In the genomic region with DNA sequence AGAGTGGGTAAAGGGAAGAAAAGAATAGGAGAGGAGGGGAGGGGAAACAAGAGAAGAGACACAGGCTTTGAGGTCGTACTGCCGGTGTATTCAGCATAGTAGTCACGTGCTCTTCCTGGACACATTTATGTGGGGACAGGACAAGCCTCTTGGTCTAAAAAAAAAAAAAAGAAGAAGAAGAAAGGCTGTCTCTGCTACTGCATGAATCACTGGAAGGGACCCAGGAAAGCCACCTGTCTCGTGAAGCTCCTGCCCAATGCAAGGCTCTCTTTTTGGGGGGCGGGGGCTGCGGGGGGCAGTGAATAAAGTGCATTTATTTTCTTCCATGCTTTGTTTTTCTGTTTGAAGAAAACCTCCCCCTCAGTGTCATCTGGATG, we compare ENCODE assay signal across 8 mouse cellular contexts.
DNase-seq lines count a peak whose midpoint lies in the region; ATAC-seq lines count a peak whose summit lies in the region.
"Had no signal": no experiment of that assay in that cellular context is flagged by ENCODE, and none has a peak within 500 bp of the region (broad histone marks: within the 10 kb centered on the region; RNA-seq: fewer than 3 reads in every experiment).

No protein-coding gene starts in this region.

- ATAC-seq in limb, embryonic 12.5 days (ENCODE audit: insufficient number of reproducible peaks, insufficient read depth, low FRiP score, low TSS enrichment, low read depth), result no peak
- ATAC-seq in embryonic facial prominence, embryonic 14.5 days (ENCODE audit: low read depth), result no peak
- peak; percentile 9 for ATAC-seq in hindbrain, embryonic 15.5 days (ENCODE audit: low FRiP score, low read depth)
- ATAC-seq in neural tube, embryonic 14.5 days (ENCODE audit: low read depth), result peak; percentile 18; the same call in 1 of the 2 replicates

- H3K9ac ChIP-seq in limb, embryonic 12.5 days (replicated peaks), result no peak overlapping the region
- 0 out of 2 replicates have a peak overlapping the region, but pooled peaks have one; percentile 8 for H3K9ac ChIP-seq in embryonic facial prominence, embryonic 14.5 days (ENCODE audit: low read depth, low read length)
- peak overlapping the region; percentile 35 for H3K9ac ChIP-seq in hindbrain, embryonic 15.5 days
- H3K9ac ChIP-seq in neural tube, embryonic 14.5 days (replicated peaks; ENCODE audit: low read depth, low read length), result peak overlapping the region; percentile 35; the same call in 1 of the 2 replicates

- H3K27ac ChIP-seq in limb, embryonic 12.5 days, result no peak overlapping the region
- H3K27ac ChIP-seq in limb, embryonic 10.5 days, result no peak overlapping the region
- no peak overlapping the region for H3K27ac ChIP-seq in embryonic facial prominence, embryonic 14.5 days (replicated peaks; ENCODE audit: low read depth, low read length)
- H3K27ac ChIP-seq in hindbrain, embryonic 15.5 days (replicated peaks), result peak overlapping the region; percentile 82
- peak overlapping the region; percentile 63; the same call in 1 of the 2 replicates for H3K27ac ChIP-seq in neural tube, embryonic 14.5 days (ENCODE audit: low read depth, low read length)

- H3K27me3 ChIP-seq in limb, embryonic 12.5 days, result peaks cover 29% of the 10 kb centered on the region
- H3K27me3 ChIP-seq in limb, embryonic 10.5 days (ENCODE audit: low read depth, poor library complexity, severe bottlenecking), result peaks cover 36% of the 10 kb centered on the region
- H3K27me3 ChIP-seq in embryonic facial prominence, embryonic 14.5 days (replicated peaks; ENCODE audit: control insufficient read depth, insufficient read depth, low read length), result peaks cover 14% of the 10 kb centered on the region
- H3K27me3 ChIP-seq in hindbrain, embryonic 15.5 days, result no peaks in the 10 kb centered on the region
- H3K27me3 ChIP-seq in neural tube, embryonic 14.5 days (ENCODE audit: control insufficient read depth, insufficient read depth, low read length), result no peaks in the 10 kb centered on the region
- H3K27me3 ChIP-seq: Patski had no signal

- H3K36me3 ChIP-seq in limb, embryonic 12.5 days, result no peaks in the 10 kb centered on the region
- H3K36me3 ChIP-seq in limb, embryonic 10.5 days, result no peaks in the 10 kb centered on the region
- no peaks in the 10 kb centered on the region for H3K36me3 ChIP-seq in embryonic facial prominence, embryonic 14.5 days (ENCODE audit: control insufficient read depth, insufficient read depth, low read length)
- no peaks in the 10 kb centered on the region for H3K36me3 ChIP-seq in hindbrain, embryonic 15.5 days
- H3K36me3 ChIP-seq in neural tube, embryonic 14.5 days (ENCODE audit: control insufficient read depth, insufficient read depth, low read length), result no peaks in the 10 kb centered on the region

- no peak for DNase-seq in limb, embryonic 10.5 days (ENCODE audit: low spot score)
- DNase-seq in embryonic facial prominence, embryonic 14.5 days (ENCODE audit: low spot score), result no peak
- DNase-seq in spleen, postnatal 4 days (ENCODE audit: low spot score in 2 of 2), result no peak
- no peak for DNase-seq in adrenal gland, postnatal 14 days

- no peak overlapping the region for H3K4me3 ChIP-seq in limb, embryonic 12.5 days (replicated peaks)
- H3K4me3 ChIP-seq in limb, embryonic 10.5 days, result no peak overlapping the region
- peak overlapping the region; percentile 13; the same call in 1 of the 2 replicates for H3K4me3 ChIP-seq in embryonic facial prominence, embryonic 14.5 days (ENCODE audit: low read depth, low read length)
- peak overlapping the region; percentile 32 for H3K4me3 ChIP-seq in hindbrain, embryonic 15.5 days
- peak overlapping the region; percentile 18; the same call in 1 of the 2 replicates for H3K4me3 ChIP-seq in neural tube, embryonic 14.5 days (ENCODE audit: low read depth, low read length)

- H3K4me1 ChIP-seq in limb, embryonic 12.5 days (replicated peaks), result 0 out of 2 replicates have a peak, but pooled peaks cover 4% of the 10 kb centered on the region
- H3K4me1 ChIP-seq in limb, embryonic 10.5 days, result peaks cover 3% of the 10 kb centered on the region; the same call in 1 of the 2 replicates
- H3K4me1 ChIP-seq in embryonic facial prominence, embryonic 14.5 days (ENCODE audit: control insufficient read depth, insufficient read depth, low read length), result no peaks in the 10 kb centered on the region
- H3K4me1 ChIP-seq in hindbrain, embryonic 15.5 days (replicated peaks), result peaks cover 26% of the 10 kb centered on the region
- H3K4me1 ChIP-seq in neural tube, embryonic 14.5 days (ENCODE audit: control insufficient read depth, insufficient read depth, low read length), result peaks cover 21% of the 10 kb centered on the region

- H3K9me3 ChIP-seq in limb, embryonic 12.5 days, result no peaks in the 10 kb centered on the region
- H3K9me3 ChIP-seq in limb, embryonic 10.5 days (replicated peaks), result no peaks in the 10 kb centered on the region
- H3K9me3 ChIP-seq in embryonic facial prominence, embryonic 14.5 days (ENCODE audit: control insufficient read depth, low read length), result no peaks in the 10 kb centered on the region
- H3K9me3 ChIP-seq in hindbrain, embryonic 15.5 days, result no peaks in the 10 kb centered on the region
- H3K9me3 ChIP-seq in neural tube, embryonic 14.5 days (ENCODE audit: control insufficient read depth, low read length), result no peaks in the 10 kb centered on the region

- WGBS in limb, embryonic 12.5 days, result 56% methylated on average over 6 of the region's 6 CpGs
- WGBS in limb, embryonic 10.5 days, result 69% methylated on average over 6 of the region's 6 CpGs
- 51% methylated on average over 6 of the region's 6 CpGs for whole genome bisulfite sequencing in embryonic facial prominence, embryonic 14.5 days
- WGBS in hindbrain, embryonic 15.5 days, result 21% methylated on average over 6 of the region's 6 CpGs
- WGBS in neural tube, embryonic 14.5 days, result 12% methylated on average over 6 of the region's 6 CpGs

- H3K4me2 ChIP-seq in limb, embryonic 12.5 days, result peak overlapping the region; percentile 30; the same call in 1 of the 2 replicates
- H3K4me2 ChIP-seq in embryonic facial prominence, embryonic 14.5 days (ENCODE audit: low read depth, low read length), result peak overlapping the region; percentile 41
- peak overlapping the region; percentile 63 for H3K4me2 ChIP-seq in hindbrain, embryonic 15.5 days
- peak overlapping the region; percentile 45 for H3K4me2 ChIP-seq in neural tube, embryonic 14.5 days (ENCODE audit: low read depth, low read length)

Comparison
In these comparisons a context has a peak if more than half of its experiments do, and no peak if none do; other contexts are left out.
1. ATAC-seq: peak in hindbrain, embryonic 15.5 days (single experiment) and neural tube, embryonic 14.5 days (single experiment); none in limb, embryonic 12.5 days (single experiment) and embryonic facial prominence, embryonic 14.5 days (single experiment).
2. H3K27ac ChIP-seq: peak in hindbrain, embryonic 15.5 days (single experiment) and neural tube, embryonic 14.5 days (single experiment); none in limb, embryonic 12.5 days (single experiment), limb, embryonic 10.5 days (single experiment) and embryonic facial prominence, embryonic 14.5 days (single experiment).
3. H3K4me3 ChIP-seq: peak in embryonic facial prominence, embryonic 14.5 days (single experiment), hindbrain, embryonic 15.5 days (single experiment) and neural tube, embryonic 14.5 days (single experiment); none in limb, embryonic 12.5 days (single experiment) and limb, embryonic 10.5 days (single experiment).
4. Peak in every context shown above with its lines, with median percentiles within 50 percentile points of each other: H3K4me2 ChIP-seq.